Mouse (Mus musculus) liver, embryonic 11.5 days (tissue): ENCODE measurements around the gene Efhd1. TPM values are rescaled to one million over a fixed set of nuclear protein-coding genes. Genes with fewer than 3 reads are reported as not detected.

Source experiments
- ATAC-seq: fragments of 200-750 bp; cut with Nextera tagmentation; replicated peaks from 2 replicates; pipeline ENCODE4 v1.8.0; 2017; ENCODE audit warnings: moderate number of reproducible peaks, mild to moderate bottlenecking, moderate TSS enrichment, moderate library complexity; ENCODE audit not compliant: low FRiP score
- DNase-seq: peaks from one replicate; pipeline ENCODE4 v3.0.0-alpha.2; 2017; ENCODE audit warnings: low spot score
- H3K27ac ChIP-seq: fragments of 300-500 bp; sonication (generic); 2 replicates; pipeline ENCODE4 v1.5.1; 2014; ENCODE audit warnings: mild to moderate bottlenecking, low read depth, low read length, control low read depth
- H3K27me3 ChIP-seq: fragments of 300-500 bp; sonication (generic); replicated peaks from 2 replicates; pipeline ENCODE4 v1.6.1; 2014; ENCODE audit warnings: low read length, mixed read lengths; ENCODE audit not compliant: control insufficient read depth, insufficient read depth
- H3K36me3 ChIP-seq: fragments of 300-500 bp; sonication (generic); 2 replicates; pipeline ENCODE4 v1.6.1; 2014; ENCODE audit warnings: mild to moderate bottlenecking, low read length, moderate library complexity, mixed read lengths; ENCODE audit not compliant: control insufficient read depth, insufficient read depth
- H3K4me1 ChIP-seq: fragments of 300-500 bp; sonication (generic); replicated peaks from 2 replicates; pipeline ENCODE4 v1.6.1; 2014; ENCODE audit warnings: low read length, mixed read lengths; ENCODE audit not compliant: control insufficient read depth, insufficient read depth
- H3K4me2 ChIP-seq: fragments of 300-500 bp; sonication (generic); 2 replicates; pipeline ENCODE4 v1.6.1; 2014; ENCODE audit warnings: mild to moderate bottlenecking, control low read depth, moderate library complexity
- H3K4me3 ChIP-seq: fragments of 300-500 bp; sonication (generic); 2 replicates; pipeline ENCODE4 v1.5.1; 2014; ENCODE audit warnings: low read depth, low read length, control low read depth
- H3K9ac ChIP-seq: fragments of 300-500 bp; sonication (generic); 2 replicates; pipeline ENCODE4 v1.6.1; 2014; ENCODE audit warnings: low read depth, low read length, control low read depth
- H3K9me3 ChIP-seq: fragments of 300-500 bp; sonication (generic); 2 replicates; pipeline ENCODE4 v1.6.1; 2016; ENCODE audit warnings: low read length, inconsistent platforms, mixed read lengths; ENCODE audit not compliant: control insufficient read depth
- WGBS: fragments of 180-500 bp; shearing (Covaris S2); extraction: QIAGEN DNeasy Blood & Tissue Kit; methylation state at CpG from one replicate; pipeline ENCODE4 v1.1.7; 2014; 5-methylcytosine and 5-hydroxymethylcytosine counted together
- polyA plus RNA-seq: library from polyadenylated mRNA; unstranded; fragments of >200 nt; fragmentation: Nextera tagmentation; extraction: Ambion mirVana; gene quantifications from 2 replicates; pipeline ENCODE4 v1.2.1, GENCODE M21; 2014

Efhd1 gene
- not detected in 2 replicates for polyA plus RNA-seq

DNA sequence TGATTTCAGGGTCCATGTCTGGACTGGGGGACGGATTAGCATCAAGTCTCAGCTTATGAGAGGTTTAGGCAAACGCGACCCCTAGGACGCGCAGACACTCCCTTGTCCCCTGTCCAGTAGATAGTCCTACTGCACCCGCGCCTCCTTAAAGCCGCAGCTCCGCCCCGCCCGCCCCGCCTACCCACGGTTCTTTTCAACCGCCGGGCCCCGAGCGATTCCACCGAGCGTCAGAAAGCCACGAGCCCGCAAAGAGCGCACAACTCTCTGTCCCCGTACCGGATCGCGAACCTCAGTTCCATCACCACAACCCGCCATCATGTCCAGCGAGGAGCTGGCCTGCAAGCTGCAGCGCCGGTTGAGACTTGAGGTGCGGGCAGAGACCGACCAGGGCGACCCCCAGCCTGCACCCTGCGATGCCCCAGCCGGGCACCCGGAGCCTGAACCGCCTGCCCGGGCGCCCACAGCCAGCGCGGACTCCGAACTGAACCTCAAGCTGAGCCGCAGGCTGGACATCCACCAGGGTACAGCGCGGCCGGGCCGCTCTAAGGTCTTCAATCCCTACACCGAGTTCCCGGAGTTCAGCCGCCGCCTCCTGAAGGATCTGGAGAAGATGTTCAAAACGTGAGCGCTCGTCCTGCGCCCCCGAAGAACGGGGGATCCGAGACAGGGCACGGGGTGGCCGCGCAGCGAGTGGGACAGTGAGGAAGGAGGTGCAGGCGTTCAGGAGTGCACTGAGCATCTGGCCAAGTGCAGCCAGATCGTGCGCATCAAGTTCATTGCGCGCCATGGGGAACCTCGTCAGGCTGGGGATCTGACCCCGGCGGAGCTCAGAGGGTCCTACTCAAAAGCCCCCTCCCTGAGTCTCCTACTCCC, at the start of gene Efhd1:
TSS of gene Efhd1 (plus strand) at position 230 of the 873 bp plus-strand sequence.
- H3K4me1 ChIP-seq = 0 out of 2 replicates have a peak, but pooled peaks cover 7% of the 10 kb centered on the region
- H3K36me3 ChIP-seq = no peaks in the 10 kb centered on the region
- H3K27me3 ChIP-seq = peaks cover 86% of the 10 kb centered on the region
- ATAC-seq (no peak), DNase-seq (peak; percentile 59)
- peak within 1 kb of the TSS; percentile 42 for H3K4me3 ChIP-seq
- no peak within 1 kb of the TSS for H3K9ac ChIP-seq
- 2% methylated on average over 69 of the region's 70 CpGs for WGBS
- no peak within 1 kb of the TSS for H3K27ac ChIP-seq
- no peaks in the 10 kb centered on the region for H3K9me3 ChIP-seq
- H3K4me2 ChIP-seq = peak within 1 kb of the TSS; percentile 66

DNA sequence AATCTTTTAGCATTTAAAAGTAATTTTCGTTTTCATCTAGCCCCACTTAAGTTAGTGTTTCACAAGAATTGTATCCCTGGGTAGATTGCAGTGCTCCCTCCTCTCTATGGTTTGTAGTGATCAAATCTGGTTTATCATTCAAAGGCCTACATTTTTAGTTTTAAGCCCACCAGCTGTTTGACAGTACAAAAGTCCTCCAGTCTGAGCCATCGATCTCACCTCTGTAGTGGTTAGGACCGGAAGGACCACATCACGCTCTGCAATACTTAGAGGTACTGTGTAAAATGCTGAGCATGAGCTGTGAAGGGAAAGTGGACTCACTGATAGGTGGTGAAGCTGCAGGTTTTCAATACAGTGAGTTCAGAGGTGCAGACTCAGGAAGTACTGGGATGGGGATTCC, 49.4 kb upstream of the Efhd1 start:
- Histone ChIP-seq H3K36me3 (peaks cover 4% of the 10 kb centered on the region; the same call in 1 of the 2 replicates), H3K4me2 (peak overlapping the region; percentile 77), H3K4me1 (peaks cover 22% of the 10 kb centered on the region), H3K4me3 (peak overlapping the region; percentile 92), H3K27me3 (no peaks in the 10 kb centered on the region), H3K27ac (peak overlapping the region; percentile 99), H3K9me3 (no peaks in the 10 kb centered on the region), H3K9ac (peak overlapping the region; percentile 99)
- ATAC-seq = no peak
- WGBS = 19% methylated on average over 4 of the region's 4 CpGs
- DNase-seq = no peak

- H3K4me2 ChIP-seq = no peak overlapping the region
- H3K27me3 ChIP-seq = no peaks in the 10 kb centered on the region
- 59% methylated on average over 3 of the region's 3 CpGs for WGBS
- ATAC-seq (no peak), DNase-seq (no peak)
- H3K9ac ChIP-seq = no peak overlapping the region
- H3K36me3 ChIP-seq = peaks cover 29% of the 10 kb centered on the region
- H3K9me3 ChIP-seq = no peaks in the 10 kb centered on the region
- H3K27ac ChIP-seq = no peak overlapping the region
- no peak overlapping the region for H3K4me3 ChIP-seq
- peaks cover 21% of the 10 kb centered on the region for H3K4me1 ChIP-seq
These were observed 46.2 kb upstream of the Efhd1 start for GRCm38 (mm10) chr1:87217938-87218337.

DNA sequence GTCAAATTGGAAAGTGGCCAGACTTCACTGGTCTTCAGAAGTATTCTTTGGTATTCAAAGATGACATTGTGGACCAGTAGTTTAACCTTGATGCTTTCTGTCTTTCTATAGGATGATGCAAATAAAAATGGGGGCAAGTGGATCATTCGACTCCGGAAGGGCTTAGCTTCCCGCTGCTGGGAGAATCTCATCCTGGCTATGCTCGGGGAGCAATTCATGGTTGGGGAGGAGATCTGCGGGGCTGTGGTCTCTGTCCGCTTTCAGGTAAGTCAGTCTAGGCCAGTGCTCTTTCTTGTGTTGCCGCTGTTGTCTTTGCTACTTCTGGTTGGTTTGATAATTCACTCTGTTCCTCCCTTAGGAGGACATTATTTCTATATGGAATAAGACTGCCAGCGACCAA, 38.4 kb upstream of the Efhd1 start:
- Histone ChIP-seq H3K36me3 (peaks cover 57% of the 10 kb centered on the region), H3K4me1 (no peaks in the 10 kb centered on the region), H3K9ac (no peak overlapping the region), H3K4me3 (no peak overlapping the region), H3K4me2 (no peak overlapping the region), H3K27me3 (no peaks in the 10 kb centered on the region), H3K9me3 (no peaks in the 10 kb centered on the region), H3K27ac (no peak overlapping the region)
- DNase-seq = no peak
- no peak for ATAC-seq
- WGBS = 93% methylated on average over 8 of the region's 8 CpGs

DNA sequence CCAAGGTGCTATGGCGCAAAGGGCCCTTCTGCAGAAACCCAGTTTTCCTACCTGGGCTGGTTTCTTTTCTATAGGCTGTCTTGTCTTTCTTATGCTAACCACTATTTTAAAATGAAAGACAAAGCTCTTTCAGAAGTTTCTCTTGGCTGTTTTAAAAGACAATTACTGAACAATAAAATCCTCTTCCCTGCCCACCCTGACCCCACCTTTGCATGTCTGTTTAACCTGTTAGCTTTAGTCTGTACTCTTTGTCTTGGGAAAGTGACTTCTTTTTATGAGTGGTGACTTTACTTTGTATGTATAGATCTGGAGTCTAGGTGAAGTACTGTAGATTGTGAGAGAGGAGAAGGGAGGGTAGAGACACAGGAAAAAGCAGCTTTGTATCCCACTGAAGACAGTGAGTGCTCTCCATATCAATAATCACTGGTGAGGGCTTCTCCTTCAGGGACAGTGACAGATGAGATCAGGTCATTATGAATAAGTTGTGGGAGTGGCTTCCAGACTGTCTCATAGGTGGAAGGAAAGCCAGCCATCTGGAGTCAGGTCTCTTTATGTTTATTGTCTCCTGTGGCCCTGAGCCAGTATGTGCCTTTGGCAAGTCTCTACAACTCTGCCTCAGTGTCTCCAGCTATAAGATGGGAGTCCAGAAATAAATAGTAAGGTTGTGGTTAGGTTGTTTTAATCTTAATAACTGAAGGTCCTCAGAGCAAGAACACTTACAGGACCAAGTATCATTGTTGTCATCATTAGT, 37.6 kb upstream of the Efhd1 start:
- no peak overlapping the region for H3K4me3 ChIP-seq
- DNase-seq (no peak), ATAC-seq (no peak)
- no peak overlapping the region for H3K4me2 ChIP-seq
- no peak overlapping the region for H3K9ac ChIP-seq
- 87% methylated on average over 1 of the region's 1 CpGs for WGBS
- no peaks in the 10 kb centered on the region for H3K4me1 ChIP-seq
- no peaks in the 10 kb centered on the region for H3K27me3 ChIP-seq
- H3K36me3 ChIP-seq = peaks cover 50% of the 10 kb centered on the region
- no peak overlapping the region for H3K27ac ChIP-seq
- no peaks in the 10 kb centered on the region for H3K9me3 ChIP-seq

GRCm38 (mm10) chr1:87227160-87227550, 37.0 kb upstream of the Efhd1 start:
- H3K4me2 ChIP-seq = no peak overlapping the region
- peaks cover 47% of the 10 kb centered on the region for H3K36me3 ChIP-seq
- H3K27ac ChIP-seq = no peak overlapping the region
- H3K9ac ChIP-seq = no peak overlapping the region
- 97% methylated on average over 3 of the region's 3 CpGs for WGBS
- H3K9me3 ChIP-seq = no peaks in the 10 kb centered on the region
- H3K4me1 ChIP-seq = no peaks in the 10 kb centered on the region
- no peak overlapping the region for H3K4me3 ChIP-seq
- no peaks in the 10 kb centered on the region for H3K27me3 ChIP-seq
- DNase-seq (no peak), ATAC-seq (no peak)

- no peak for DNase-seq
- WGBS = 84% methylated on average over 5 of the region's 5 CpGs
- H3K36me3 ChIP-seq = peaks cover 36% of the 10 kb centered on the region
These were observed 33.6 kb upstream of the Efhd1 start for GRCm38 (mm10) chr1:87230606-87231005.

GRCm38 (mm10) chr1:87232197-87232596, 32.0 kb upstream of the Efhd1 start:
- no peak overlapping the region for H3K9ac ChIP-seq
- no peak overlapping the region for H3K4me3 ChIP-seq
- peaks cover 22% of the 10 kb centered on the region for H3K36me3 ChIP-seq
- 92% methylated on average over 7 of the region's 7 CpGs for WGBS
- no peak overlapping the region for H3K4me2 ChIP-seq
- no peak overlapping the region for H3K27ac ChIP-seq
- no peaks in the 10 kb centered on the region for H3K4me1 ChIP-seq
- ATAC-seq (no peak), DNase-seq (no peak)
- H3K9me3 ChIP-seq = no peaks in the 10 kb centered on the region
- H3K27me3 ChIP-seq = no peaks in the 10 kb centered on the region

More at GRCm38 (mm10) chr1:87230606-87231005, 33.6 kb upstream of the Efhd1 start:
- Histone ChIP-seq H3K9me3 (no peaks in the 10 kb centered on the region), H3K4me2 (no peak overlapping the region), H3K4me1 (no peaks in the 10 kb centered on the region), H3K27me3 (no peaks in the 10 kb centered on the region), H3K9ac (no peak overlapping the region), H3K4me3 (no peak overlapping the region), H3K27ac (no peak overlapping the region)
- ATAC-seq = no peak
